Mouse (Mus musculus): ENCODE data around the gene Mest.

Gene Mest

DNA sequence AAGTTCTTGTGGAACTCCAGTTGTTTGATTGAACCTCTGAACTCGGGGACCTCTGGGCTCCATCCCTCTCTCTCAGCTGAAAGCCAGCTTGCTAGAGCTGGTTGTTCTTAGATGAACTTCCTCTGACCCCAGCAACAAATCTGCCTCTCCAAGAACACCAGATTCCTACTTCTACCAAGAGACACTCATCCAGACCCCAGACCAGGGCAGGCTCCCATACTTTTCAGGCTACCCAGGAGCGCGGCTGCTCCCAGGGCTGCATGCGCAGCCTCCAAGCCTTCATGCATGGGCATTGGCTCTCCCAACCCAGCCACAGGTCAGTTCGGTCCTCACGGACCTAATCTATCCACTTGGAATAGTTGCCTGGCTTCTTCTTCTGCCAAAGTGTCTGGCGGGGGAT, at the start of gene Mest:
TSS of gene Mest (plus strand) at position 217 of the 400 bp plus-strand sequence.
- peak in 1 of 2 experiments; percentile 28 for DNase-seq

DNA sequence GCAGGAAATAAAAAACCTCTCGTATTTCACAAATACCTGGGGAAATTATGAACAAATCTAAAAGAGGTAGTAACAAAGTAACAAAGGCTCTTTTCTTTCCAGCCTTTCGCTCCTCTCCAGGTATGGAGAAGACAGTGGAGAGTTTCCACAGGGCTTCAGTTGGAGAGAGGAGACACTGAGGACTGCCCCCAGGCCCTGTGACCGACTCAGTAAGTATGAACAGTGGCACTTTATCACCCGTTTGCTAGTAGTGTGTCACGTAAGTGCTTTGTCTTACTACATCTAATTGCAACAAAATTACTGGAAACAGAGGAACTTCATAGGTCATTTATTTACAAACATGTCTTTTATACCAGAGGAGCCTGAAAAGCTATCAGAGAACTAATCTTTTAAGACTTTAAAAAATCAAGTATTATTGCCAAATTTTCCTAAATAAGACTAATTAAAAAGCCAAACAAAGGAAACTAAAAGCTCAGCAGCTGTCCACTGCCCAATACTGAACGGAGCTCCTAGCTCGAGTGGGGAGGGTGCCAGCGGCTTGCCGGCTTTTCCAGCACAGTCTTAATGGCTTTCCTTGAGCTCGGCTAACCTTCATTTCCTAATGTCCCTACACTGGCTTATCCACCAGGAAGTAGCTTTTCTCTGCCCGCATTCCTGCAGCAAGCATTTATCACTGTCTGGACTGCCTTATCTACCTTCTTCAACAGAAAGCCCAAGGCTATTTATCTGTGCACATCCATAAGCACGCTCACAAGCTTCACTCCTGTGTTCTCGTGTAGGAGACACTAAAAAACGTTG, 49.4 kb upstream of the Mest start:
- DNase-seq = peak; percentile 63 to 75

DNA sequence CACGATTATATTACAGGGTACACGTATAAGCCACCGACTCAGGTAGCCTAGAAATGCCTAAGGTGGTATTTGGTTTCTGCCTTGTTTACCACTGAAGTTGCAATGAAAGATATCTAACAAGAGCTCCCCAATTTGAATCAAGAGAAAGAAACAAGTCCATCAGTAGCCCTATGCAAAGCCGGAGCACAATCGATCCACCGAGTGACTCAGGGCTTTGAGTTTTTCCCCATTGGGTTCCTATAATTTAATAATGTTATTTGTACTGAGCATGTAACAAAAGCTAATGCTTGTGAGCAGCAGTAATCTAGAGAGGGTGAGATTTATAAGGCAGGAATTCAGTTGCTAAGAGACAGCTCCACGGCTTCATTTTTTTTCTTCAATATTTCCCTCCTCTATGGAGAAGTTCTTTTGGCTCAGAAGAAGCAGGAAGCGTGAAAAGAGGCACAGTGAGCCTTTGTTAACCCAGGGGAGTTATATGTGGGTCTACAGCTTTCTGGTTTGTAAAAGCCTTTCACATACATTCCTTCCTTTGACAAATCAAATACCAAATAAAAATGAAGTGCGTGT, 48.5 kb upstream of the Mest start:
- DNase-seq = no peak

DNA sequence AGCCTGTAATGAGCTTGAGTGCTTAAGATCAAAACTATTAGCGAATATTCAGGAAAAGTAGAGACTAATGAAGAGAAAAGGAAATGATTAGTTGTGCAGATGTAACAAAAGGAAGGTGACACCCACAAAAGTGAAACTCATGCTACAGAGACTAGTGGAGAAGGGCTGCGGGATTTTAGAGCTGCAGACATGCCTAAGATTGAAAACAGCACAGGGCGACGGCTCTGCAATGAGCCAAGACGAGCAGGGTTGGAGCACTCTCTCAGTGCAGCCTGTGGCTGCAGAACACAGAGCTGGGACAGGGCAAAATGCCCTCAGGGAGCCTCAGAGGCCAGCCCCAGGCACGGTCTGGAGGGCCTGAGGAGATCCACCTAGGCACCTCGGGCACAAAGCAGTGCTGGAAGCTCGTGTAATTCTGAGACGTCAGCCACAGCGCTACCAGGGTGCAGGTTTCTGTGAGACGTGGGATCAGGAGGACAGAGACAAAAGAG, 48.0 kb upstream of the Mest start:
- peak; percentile 48 to 64 for DNase-seq

DNA sequence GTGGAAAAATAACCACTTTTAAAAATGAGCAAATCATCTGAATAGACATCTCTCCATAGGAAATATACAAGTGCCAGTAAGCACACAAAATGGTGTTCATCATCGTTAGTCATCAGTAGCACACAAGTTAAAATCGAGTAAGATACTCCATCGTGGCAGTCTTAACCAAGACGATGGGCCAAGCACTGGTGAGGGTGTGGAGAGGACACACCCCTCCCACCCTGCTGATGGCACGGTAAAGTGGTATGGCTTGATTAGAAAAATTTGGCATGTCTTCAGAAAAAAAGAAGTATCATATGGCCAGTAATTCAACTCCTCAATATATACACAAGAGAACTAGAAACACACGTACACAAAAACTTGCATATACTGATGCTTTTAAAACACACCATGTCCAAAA, 46.8 kb upstream of the Mest start:
- DNase-seq = no peak

DNA sequence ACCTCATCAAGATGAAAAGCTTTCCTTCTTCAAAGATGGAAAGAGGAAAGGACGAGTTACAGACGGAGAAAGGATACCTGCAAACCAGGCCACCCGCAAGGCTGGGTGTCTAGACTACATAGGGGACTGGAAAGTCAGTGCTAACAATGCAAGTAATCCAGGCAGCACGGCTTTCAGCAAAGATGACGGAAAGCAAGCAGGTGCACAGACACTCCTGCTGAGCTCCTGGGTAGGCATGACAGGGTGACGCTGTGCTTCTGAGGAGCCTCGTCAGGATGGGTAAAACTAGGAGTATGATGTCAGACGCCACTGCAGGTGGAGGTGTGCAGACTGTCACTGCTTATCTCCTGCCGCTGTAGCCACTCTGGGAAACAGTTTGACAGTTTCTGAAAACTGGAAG, 45.8 kb upstream of the Mest start:
- no peak for DNase-seq

DNA sequence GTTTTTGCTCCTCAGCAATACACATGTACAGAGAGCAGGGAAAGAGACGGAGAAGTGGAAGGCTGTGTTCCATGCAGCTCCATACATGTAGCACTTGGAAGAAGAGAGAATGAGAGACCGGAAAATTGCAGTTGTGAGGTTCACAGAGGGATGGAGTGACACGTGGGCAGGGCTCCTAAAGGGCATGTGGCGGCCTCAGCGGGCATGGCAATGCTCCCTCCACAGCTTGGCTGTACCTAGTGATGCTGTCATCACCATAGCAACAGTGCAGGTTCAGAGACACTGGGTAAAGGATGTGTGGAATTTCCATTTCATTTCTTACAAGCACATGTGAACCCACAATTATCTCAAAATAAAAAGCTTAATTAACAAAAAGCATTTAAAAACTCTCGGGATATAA, 44.9 kb upstream of the Mest start:
- DNase-seq = no peak

DNA sequence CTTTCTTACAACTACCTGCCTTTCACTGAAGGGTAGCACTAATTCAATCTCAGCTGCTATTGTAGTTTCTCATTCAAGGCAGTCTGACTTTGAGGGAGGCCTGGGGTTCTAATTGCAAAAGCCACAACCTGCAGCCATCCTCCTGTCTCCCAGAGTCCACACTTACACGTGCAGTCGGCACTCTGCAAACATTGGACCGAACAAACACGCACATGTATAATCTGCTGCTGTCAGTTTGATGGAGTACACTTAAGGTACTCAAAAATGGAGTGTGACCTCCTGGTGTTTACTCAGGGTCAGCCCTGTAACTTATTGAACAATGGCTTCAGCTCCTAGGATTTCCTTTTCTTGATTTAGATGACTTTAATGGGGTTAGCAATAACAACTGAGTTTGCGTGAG, 43.8 kb upstream of the Mest start:
- no peak for DNase-seq

DNA sequence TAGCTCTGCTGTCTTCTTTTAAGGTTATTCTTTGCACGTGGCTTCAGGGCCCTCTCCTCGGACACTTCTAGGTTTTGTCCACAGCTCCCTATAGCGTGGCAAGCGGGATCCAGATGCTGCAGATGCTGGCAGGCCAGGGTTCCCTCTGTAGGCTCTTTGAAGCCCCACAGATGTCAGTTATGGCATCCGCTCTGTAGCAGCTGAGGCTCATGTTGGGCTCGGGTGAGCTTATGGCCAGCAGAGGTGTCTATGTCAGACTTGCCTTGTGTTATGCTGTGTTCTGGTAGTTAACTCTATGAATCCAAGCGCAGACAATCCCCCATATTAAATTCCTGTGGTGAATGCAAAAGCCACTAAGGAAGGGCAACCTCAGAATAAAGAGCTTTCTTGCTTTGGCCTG, 42.9 kb upstream of the Mest start:
- no peak for DNase-seq

DNA sequence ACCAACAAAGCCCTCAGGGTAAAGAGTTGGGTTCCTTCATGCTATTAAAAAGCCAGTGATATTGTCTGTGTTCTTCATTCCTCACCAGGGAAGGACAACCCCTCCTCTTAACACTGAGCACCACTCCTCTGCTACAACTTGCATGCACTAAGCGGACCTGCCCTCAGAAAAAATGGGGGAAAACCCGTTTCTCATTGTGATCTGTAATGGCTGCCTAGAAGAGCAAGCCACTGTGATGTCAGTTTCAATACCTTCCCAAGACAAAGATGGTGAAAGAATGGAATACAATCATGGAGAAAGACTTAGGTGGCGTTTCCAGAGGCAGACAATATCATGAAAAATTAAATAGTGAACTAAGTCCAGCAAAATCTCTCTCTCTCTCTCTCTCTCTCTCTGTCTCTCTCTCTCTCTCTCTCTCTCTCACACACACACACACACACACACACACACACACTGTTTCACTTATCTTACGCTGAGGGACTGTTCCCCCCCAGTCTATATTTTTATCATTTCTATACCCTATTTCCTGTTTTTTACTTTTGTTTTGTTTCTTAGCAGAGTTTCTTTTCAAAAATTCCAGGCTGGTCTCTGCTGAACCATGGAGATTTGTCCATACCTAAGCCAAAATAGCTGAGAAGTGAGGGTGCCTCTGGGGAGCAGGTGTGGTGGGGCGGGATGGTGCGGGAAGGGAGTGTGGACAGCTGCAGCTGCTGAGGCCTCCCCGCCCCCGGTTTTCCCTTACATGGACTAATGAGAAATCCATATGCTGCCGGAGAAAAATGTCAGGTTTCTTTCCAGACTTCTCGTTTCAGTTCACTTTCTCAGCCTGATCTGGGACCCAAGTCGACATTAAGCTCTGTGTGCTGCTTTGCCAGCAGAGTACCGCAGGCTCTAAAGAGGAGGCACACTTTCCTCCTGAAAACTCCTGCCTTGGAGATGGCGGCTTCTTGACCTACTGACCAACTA, 41.1 kb upstream of the Mest start:
- peak; percentile 52 to 72 for DNase-seq

DNA sequence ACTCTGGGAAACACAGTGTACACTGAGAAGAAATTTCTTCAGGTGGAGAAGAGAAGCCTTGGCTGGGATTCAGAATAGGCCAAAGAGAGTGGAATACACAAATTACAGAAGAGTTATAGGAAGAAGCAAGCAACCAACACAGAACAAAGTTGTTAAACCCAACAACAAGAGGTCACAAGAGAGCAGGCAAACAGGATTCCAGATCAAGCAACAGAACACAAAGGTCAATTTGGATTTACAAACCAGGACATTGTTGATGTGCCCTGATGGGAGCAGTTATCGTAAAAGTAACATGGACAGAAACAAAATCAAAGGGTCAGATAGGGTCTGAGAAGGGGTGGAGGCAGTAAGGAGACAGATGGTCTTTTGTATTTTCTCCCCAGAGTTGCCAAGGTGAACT, 38.8 kb upstream of the Mest start:
- no peak for DNase-seq

DNA sequence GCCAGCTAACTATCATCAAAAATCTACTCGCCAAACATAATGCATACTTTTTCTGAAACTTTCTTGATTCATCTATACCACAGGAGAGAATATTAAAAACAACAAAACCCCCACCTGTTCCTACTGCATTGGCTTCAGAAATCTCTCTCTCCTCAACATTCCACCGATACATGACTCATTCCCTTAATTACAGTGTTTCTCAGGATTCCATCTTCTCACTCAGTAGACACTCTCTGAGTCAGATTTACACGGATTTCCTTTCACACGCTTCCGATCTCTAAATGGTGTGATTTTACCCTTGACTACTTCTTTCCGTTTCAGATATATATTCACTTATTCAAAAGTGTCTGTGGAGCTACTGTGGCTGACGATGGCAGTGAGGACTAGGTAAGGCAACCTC, 36.1 kb upstream of the Mest start:
- DNase-seq = no peak

DNA sequence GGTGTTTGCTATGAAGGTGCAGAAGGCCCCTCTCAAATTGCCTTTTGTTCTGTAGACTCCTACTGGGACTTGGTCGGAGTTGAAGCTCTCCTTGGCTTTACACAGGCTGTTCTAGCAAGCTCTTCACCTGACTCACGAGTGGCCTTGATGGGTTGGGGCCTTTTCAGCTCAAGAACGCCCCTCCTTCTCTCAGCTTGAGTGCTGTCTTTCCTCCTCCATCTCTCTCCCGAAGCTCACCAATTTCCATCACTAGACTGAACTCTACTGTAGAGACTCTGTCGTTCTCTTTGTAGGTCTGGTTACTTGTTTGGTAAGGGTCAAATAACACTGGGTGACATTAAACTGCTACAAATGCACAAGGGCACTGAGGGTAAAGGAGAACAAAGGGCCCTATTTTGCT, 30.5 kb upstream of the Mest start:
- DNase-seq = no peak

DNA sequence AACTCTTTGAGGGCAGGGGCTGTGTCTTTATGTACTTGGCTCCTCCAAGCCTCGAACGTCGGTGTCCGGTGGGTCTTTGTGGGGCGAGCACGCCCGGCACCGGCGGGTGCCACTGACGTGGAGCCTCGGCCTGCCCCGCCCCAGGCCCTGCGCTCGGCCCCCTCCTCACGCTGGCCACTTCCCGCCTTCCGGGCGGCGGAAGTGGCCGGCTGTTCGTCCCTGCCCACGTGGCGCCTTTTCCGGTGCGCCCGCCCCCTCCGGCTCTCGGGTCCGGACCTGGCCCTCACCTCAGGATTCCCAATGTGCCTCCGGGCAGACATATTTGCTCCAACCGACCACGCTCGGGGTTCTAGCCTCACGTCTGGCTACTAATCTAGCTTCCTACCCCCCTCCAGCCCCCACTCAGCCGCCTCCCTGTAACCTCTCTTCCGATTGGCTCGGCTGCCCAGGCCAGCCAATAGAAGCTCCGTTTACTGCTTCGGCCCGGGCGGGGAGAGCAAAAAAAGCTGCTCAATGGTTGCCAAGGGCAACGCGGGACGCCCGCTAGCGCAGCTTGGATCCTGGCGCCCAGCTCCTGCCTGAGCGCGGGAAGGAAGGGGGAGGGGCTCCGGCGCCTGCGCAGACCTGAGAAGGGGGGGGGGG, 29.9 kb upstream of the Mest start, which contains the start of gene Cep41:
TSS of gene Cep41 (minus strand) at position 400 of the 642 bp plus-strand sequence.
- DNase-seq = peak; percentile 95 to 97

DNA sequence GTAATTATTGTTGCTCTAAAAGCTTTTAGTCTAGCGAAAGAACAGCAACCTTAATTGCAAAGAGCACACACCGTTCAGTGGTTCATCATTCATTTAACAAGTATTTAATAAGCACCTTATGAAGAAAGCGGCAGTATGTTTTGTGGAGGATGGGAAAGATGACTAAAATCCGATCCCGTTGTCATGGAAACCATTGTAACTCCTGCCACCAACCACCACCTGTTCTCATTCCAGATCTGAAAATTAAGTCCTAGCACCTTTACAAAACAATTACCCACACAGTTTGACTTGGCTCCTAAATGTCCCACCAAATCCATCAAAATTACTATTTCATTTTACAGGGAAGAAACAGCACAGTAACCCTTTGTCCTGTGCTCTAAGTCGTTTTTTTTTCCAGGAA, 29.1 kb upstream of the Mest start:
- DNase-seq = no peak

DNA sequence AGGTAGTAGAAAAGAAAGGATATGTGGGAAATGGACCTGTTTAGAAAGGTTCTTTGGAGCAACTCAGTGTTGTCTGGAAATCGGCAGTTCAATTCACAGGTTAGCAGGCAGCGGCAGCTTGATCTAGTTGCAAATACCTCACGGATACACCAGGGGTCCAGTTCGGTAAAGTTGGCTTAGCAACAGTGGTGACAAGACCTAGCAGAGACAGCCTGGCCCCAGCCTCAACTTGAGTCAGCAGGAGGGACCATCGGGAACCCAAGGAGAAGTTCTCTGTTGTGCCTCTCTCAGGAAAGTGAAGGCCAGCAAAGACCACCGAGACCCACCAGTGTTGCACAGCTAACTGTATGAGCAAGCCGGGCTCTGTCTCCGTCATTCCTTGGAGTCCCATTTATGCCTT, 28.2 kb upstream of the Mest start:
- DNase-seq = no peak

DNA sequence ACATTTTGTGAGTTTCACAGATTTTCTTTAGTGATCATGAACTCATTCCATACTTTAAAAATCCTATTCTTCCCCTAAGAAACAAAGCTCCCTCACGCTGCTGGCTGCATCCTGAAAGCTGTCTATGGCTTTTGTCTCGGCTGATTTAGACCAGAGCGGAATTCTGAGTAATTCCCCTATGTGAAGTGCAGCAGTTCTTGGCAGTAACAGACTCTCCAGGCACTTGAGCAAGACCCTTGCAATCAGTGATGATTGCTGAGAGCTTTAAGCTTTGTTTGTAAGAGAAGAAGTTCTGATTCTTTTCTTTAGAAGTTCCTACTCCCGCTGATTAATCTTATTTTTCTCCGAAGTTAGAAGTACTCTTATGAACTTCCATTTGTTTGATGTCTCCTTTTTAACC, 25.9 kb upstream of the Mest start:
- DNase-seq = no peak

DNA sequence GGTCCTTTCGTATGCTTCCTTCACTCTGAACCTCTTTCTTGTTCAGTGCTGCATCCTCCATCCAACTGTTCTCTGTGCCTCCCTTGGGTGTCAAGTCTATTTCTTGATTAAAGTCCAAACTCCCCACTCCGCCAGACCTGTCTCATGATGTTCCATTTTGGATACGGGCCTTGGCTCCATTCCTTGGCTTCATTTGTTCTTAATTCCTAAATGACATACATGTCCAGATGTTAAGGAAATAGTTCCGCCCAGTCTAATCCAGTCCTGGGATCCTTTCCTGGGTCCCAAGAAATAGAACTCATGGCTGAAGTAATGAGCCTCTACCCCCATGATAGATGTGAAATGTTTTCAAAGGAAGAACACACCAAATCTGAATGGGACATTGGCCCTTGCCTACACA, 25.3 kb upstream of the Mest start:
- no peak for DNase-seq

DNA sequence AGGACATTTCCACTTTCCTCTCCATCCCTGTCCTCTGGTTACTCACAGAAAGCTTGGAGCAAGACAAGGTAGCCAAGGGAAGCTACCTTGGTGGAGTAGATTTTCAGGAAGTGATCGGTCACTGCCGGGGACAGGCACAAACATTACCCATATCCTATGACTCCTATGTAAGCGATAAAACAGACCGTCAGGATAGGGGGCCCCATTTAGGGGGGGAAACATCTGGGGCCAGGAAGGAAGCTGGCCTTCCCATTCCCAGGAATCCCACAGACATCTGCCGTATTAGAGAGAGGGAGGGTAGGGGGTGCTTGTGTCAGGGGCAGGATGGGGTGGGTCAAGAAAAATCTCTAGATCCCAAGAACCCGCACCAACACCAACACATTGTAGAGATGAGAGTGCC, 23.2 kb upstream of the Mest start:
- DNase-seq = peak in 1 of 2 experiments; percentile 47

DNA sequence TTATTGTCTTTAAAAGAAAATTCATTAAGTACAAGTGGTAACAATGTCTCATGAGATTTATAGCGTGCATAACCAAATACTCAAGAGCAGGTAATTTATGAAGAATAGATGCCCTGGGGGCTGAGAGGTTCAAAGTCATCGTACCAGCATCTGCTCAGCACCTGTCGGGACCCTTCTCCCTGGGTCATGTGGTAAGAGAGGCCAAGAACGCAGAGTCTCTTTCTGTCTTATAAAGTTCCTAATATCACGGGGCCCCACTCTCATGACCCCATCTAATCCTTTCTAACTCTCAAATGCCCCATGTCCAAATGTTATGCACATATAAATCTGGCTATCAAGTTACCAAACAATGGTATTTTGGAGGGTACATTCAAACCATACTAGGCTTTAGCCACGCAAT, 20.5 kb upstream of the Mest start:
- no peak for DNase-seq

DNA sequence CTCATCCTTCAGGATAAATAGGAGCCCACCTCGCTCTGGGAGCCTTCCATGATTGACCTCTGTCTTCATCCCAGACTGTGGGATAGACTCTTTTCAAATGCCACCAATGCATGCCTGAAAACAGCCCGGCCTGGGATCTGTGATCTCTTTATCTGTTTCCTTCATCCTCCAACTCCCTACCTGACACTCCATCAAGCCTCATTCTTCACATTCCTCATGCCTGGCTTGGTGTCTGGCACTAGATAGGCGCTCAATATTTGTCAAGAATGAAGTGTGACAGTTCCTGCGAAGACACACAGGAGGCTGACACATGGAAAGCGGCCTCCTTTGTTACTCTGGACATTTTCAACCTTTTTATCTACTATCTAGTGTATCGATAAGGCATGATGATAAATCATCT, 19.9 kb upstream of the Mest start:
- DNase-seq = no peak

DNA sequence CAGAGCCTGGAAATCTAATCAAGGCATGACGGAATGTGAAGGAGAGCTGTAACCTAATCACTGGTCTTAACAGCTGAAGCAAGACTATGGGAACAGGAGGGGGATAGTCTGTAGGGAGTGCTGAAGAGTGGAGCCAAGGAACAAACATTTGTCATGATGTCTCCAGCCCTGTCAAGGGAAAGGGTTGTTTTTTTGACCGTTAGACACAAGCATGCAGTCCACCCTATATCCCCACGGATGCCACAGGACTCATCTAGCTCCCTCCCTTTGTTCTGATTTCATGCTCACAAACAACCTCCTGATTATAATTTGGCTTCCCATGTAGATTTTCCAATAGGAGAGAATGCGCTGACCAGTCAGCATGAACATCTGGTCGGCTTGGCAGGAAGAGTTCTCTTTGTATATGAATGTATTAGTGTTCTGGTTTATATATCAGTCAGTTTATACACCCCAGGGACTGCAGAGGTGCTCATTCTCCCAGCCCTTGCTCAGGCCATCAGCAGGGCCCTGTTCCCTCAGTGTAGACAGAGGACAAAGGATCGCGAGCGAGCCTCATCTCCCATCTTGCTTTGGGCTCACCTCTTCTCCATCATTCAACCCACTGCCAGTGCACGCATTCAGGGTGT, 19.3 kb upstream of the Mest start:
- DNase-seq = no peak

Data from kidney, postnatal 4 days (tissue).